Mouse (Mus musculus): ENCODE data around the gene Meaf6.

The Meaf6 gene

GRCm38 (mm10) chr4:125115710-125116089 is 30.8 kb downstream of the Meaf6 start:
- DNase-seq (ENCODE audit: low spot score): no peak

- DNase-seq (ENCODE audit: low spot score): no peak
Measured at GRCm38 (mm10) chr4:125116090-125116861, 31.3 kb downstream of the Meaf6 start.

- DNase-seq (ENCODE audit: low spot score): no peak
Measured at GRCm38 (mm10) chr4:125116929-125117328, 32.0 kb downstream of the Meaf6 start.

- DNase-seq (ENCODE audit: low spot score): no peak
Measured at GRCm38 (mm10) chr4:125117902-125118320, 33.0 kb downstream of the Meaf6 start.

- DNase-seq (ENCODE audit: low spot score): peak; percentile 72
Measured at GRCm38 (mm10) chr4:125119070-125119469, 34.1 kb downstream of the Meaf6 start.

- no peak for DNase-seq (ENCODE audit: low spot score)
Measured at GRCm38 (mm10) chr4:125119721-125120120, 34.8 kb downstream of the Meaf6 start.

GRCm38 (mm10) chr4:125122431-125123278 is 37.7 kb downstream of the Meaf6 start:
- DNase-seq (ENCODE audit: low spot score): peak; percentile 40

GRCm38 (mm10) chr4:125123279-125123671 is 38.3 kb downstream of the Meaf6 start:
- no peak for DNase-seq (ENCODE audit: low spot score)

GRCm38 (mm10) chr4:125124424-125125209 is 39.7 kb downstream of the Meaf6 start:
- no peak for DNase-seq (ENCODE audit: low spot score)

GRCm38 (mm10) chr4:125125361-125125921 is 40.5 kb downstream of the Meaf6 start:
- DNase-seq (ENCODE audit: low spot score): no peak

GRCm38 (mm10) chr4:125126186-125126585 is 41.3 kb downstream of the Meaf6 start:
- no peak for DNase-seq (ENCODE audit: low spot score)

GRCm38 (mm10) chr4:125126761-125127160 is 41.8 kb downstream of the Meaf6 start:
- no peak for DNase-seq (ENCODE audit: low spot score)

- peak; percentile 93 for DNase-seq (ENCODE audit: low spot score)
Measured at GRCm38 (mm10) chr4:125127305-125128084, 42.6 kb downstream of the Meaf6 start, which contains the start of gene Zc3h12a. Gene Zc3h12a, minus strand, starts transcription at chr4:125127840.

- no peak for DNase-seq (ENCODE audit: low spot score)
Measured at GRCm38 (mm10) chr4:125131493-125131892, 46.6 kb downstream of the Meaf6 start.

- DNase-seq (ENCODE audit: low spot score): peak; percentile 81
Measured at GRCm38 (mm10) chr4:125132394-125132793, 47.5 kb downstream of the Meaf6 start.

- no peak for DNase-seq (ENCODE audit: low spot score)
Measured at GRCm38 (mm10) chr4:125134192-125134591, 49.3 kb downstream of the Meaf6 start.

GRCm38 (mm10) chr4:125134631-125135030 is 49.7 kb downstream of the Meaf6 start:
- DNase-seq (ENCODE audit: low spot score): no peak

GRCm38 (mm10) chr4:125135076-125135855 is 50.3 kb downstream of the Meaf6 start:
- no peak for DNase-seq (ENCODE audit: low spot score)

GRCm38 (mm10) chr4:125136303-125136888 is 51.5 kb downstream of the Meaf6 start:
- DNase-seq (ENCODE audit: low spot score): no peak

GRCm38 (mm10) chr4:125138321-125138720 is 53.4 kb downstream of the Meaf6 start:
- DNase-seq (ENCODE audit: low spot score): no peak
